Mouse (Mus musculus) retina, adult 2 months (tissue): ENCODE results near the gene Sf1.

Experiments
- DNase-seq: peaks from one replicate; pipeline ENCODE4 v3.0.0-alpha.2; 2012; ENCODE audit warnings: low read depth, low spot score

Sf1 gene

DNA sequence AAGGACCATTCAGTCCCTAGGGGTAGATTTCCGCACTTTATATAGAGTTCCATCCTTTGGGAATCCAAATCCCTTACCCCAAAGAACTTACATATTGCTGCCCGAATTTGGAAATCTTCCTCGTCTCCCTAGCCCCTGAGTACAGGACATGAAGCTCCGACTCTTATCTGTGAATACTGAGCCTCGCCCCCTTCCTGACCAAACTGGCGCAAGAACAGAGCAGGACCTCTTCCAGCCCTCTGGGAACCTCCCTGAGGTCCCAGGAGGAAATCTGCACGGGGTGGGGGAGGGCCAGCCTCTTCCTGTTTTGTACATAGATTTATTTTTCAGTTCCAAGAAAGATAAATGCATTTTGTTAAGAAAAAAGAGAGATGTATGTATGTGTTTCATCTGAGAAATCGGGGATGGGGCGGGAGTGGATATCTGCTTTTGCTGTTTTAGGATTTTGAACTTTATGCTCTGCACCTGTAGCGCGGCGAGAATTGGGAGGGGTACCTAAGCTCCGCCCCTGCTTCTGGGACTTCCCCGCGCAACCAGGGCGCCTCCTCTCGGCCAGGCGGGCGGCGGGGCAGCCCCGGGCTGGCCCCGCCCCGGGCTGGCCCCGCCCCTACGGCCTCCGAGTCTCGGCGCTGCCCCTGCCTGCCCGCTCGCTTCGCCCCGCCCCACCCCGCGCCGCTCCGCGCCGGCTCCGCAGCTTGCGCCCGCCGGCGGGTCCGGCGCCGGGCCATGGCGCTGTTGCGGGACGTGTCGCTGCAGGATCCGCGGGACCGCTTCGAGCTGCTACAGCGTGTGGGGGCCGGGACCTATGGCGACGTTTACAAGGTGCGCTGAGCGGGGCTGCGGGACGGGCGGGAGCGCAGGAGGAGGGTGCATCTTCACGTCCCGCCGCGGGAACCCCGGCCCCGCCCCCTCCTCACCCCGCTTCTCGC lies 22.7 kb upstream of the Sf1 start, which contains the start of gene Map4k2:
TSS of gene Map4k2 (plus strand) at position 612 of the 929 bp plus-strand sequence.
- peak; percentile 56 for DNase-seq

DNA sequence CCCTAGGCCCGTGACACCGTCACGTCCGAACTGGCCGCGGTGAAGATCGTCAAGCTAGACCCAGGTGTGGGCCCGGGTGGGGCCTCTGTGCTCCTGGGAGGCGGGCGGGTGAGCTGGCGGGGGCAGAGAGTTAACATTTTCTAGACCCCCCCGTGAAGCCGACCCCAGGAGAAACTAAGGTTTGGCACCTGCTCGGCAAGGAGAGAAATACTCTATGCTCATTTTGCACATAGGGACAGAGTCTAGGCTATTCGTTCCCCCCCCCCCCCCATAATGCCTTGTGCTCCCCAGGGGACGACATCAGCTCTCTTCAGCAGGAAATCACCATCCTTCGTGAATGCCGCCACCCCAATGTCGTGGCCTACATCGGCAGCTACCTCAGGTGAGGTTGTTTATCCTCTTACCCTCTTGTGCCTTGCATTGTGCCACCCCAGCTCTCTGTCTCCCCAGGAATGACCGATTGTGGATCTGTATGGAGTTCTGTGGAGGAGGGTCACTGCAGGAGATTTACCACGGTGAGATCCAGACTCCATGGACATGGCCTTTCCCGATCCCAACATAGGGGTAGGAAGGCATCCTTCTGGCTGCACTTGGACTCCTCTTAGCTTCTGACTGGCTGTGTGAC lies 21.9 kb upstream of the Sf1 start:
- no peak for DNase-seq

DNA sequence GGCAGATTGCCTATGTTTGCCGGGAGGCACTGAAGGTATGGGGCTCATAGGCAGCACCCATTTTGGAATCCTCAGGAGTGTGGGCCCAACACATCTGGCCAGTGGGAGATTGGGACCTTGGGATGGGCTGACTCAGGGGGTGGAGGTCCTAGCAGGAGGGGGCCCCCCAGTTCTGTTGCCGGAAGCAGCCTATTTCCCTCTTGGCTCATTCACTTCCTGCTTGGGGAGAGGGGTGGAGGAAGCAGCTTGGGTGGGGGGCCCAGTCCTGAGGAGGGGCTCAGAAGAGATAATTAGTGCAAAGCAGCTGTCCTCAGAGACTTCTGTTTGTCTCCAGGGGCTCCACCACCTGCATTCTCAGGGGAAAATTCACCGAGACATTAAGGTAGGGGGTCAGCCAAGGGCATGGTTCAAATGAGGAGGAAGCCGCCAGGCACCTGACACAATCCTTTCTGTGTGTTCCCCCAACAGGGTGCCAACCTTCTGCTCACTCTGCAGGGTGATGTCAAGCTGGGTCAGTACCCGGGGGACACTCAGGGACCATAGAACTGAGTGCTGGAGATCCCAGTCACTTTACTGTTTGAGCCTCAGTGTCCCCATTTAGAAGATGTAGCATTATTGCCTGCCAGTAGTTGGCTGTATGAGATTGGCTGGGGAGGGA lies 21.1 kb upstream of the Sf1 start:
- no peak for DNase-seq

DNA sequence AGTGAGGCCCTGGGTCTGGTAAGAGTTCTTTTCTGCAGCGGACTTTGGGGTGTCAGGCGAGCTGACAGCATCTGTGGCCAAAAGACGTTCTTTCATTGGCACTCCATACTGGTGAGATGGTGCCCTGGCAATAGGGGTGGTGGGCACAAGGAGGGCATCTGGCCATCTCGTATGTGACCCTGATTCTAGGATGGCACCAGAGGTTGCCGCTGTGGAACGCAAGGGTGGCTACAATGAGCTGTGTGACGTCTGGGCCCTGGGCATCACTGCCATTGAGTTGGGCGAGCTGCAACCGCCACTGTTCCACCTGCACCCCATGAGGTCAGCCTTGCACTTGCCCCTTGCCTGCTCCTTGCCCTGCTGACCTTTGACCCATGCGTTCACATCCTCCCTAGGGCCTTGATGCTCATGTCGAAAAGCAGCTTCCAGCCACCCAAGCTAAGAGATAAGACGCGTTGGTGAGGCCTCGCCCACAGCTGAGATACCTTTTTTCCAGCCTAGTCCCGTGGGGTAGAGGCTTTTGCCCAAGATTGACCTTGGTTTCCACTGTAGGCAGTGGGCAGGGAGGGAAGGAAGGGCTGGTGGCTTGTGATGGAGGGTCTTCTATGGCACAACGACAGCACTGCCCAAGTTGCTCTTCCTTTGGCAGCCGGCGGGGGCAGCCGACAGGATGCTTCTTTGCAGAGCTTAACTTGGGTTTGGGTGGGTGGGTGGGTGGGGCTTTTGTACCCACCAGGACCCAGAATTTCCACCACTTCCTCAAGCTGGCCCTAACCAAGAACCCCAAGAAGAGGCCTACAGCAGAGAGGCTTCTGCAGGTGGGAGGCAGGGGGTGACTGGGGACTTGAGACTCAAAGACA lies 20.2 kb upstream of the Sf1 start:
- no peak for DNase-seq

DNA sequence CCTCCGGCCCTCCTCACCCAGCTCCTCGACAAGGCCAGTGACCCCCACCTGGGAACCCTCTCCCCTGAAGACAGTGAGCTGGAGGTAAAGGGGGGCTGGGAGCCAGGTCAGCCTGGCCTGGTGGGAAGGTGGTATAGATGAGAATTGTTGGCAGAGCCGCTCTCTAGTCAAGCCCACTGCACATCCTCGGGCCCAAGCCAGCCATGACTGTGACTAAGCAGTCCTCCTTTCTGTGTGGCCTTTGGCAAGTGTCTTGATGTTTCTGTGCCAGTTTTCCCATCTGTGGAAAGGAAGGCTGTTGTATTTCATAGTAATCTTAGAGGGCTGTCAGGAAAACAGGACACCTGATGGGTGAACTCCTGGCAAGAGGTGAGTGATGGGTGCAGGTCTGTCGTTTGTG lies 19.5 kb upstream of the Sf1 start:
- DNase-seq: no peak

DNA sequence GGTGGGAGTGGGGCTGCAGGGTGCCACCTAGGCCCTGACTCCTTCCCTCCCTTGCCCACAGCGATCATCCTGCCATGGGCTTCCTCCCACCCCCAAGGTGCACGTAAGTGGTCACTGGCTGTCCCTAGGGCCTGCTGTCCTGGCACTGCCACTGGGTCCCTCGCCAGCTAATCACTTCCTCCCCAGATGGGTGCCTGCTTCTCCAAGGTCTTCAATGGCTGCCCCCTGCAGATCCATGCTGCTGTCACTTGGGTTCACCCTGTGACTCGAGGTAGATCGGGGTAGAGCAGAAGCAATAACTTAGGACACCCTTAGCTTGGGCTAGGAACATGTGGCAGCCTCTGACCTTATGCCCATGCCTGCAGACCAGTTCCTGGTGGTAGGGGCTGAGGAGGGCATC lies 17.5 kb upstream of the Sf1 start:
- no peak for DNase-seq

DNA sequence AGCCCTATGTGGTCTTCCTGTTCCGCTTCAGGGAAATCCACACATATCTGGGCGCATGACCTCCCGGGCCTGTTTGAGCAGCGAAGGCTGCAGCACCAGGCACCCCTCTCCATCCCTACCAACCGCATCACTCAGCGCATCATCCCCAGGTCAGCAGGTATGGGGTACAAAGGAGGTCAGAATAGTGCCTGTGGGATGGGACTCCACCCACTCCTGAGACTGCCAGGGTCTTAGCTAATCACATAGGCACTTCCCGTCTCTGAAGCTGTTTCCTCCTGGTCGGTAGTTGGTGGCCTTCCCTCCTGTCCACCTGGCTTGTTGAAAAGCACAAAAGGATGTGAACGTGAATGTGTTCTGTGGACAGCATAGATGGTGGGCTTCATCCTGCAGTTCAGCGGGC lies 16.8 kb upstream of the Sf1 start:
- no peak for DNase-seq

DNA sequence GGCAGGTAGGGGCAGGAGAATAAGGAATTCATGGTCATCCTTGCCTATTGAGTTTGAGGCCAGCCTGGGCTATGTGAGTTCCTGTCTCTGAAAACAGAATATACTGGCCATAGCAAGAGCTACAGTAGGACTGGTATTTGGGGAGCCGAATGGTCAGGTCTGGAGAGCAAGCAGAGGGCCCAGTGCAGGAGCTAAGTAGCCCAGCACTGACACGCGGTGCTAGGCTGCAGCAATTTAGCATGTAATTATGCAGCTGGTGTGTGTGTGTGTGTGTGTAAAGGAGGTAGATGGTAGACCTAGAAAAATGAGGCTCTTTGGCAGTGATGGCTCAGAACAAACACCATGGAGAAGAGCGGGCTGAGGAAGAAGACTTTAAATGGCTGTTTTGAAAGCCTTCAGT lies 15.9 kb upstream of the Sf1 start:
- no peak for DNase-seq

DNA sequence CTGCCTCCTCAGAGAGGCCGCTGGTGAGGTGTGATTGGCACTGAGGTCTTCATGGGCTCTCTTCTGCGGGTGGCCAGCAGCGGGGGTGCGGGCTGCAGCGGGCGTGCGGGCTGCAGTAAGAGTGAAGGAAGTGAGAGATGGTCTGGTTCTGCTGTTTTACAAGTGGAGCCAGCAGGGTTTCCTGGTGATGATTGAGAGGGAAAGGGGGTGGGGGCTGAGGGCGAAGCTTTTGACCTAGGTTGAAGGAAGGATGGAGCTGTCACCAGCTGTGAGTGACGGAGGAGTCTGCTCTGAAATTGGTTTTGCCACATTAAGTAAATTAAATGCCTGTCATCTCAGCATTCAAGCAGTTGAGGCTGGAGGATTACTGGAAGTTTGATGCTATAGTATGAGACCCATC lies 14.8 kb upstream of the Sf1 start:
- no peak for DNase-seq

DNA sequence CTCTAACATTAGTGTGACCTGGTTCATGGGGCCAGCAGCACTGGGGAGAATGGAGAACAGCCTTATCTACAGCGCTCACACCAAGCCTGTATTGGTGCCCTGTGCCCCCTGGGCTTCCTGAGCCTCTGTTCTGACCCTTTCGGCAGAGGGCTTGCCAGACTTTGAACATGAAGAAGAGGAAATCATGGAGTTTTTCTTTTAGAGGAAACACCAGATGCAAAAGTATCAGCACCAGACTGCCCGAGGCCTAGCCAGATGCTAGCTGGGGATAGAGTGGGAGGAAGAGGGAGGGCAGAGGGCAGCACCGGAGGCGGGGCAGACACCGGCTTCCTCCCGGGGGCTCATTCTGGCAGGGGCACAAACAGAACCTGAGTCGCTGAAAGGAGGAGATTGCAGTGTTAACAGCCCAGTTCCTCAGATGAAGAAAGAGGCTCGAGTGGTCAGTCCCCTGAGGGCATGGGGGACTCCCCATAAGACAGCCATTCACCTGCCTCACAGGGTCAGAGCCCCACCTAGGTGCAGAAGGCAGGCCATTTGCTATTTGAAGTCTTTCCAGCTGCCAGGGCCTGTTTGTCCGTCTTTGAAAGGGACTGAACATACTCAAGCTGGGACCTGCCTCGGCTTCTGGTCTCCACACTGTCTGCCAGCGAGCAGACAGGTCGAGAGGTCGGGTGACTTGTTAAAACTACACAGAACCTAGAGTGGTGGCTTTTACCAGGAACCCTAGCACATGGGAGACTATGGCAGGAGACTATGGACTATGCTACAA lies 14.1 kb upstream of the Sf1 start:
- DNase-seq: no peak

DNA sequence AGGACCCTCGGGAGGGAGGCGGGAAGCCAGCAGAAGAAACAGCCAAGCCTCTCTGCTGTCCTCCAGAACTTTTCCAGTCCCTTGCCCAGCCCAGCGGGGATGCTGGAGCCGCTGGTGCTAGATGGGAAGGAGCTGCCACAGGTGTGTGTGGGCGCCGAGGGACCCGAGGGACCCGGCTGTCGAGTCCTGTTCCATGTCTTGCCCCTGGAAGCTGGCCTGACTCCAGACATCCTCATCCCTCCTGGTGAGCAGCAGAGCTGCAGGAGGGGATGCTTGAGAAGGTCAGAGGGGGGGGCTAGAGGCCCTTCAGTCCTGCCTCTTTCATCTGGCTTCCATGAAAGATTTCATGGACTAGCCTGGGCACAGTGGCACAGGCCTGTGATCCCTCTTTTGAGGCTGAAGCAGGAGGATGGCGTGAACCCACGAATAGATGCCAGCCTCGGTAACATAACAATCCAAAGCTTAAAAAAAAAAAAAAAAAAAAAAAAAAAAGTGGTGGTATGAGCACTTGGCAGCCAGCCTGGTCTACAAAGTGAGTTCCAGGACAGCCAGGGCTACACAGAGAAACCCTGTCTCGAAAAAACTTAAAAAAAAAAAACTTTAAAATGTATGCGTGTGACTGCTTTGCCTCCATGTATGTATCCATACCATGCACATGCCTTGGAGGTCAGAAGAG lies 11.9 kb upstream of the Sf1 start:
- no peak for DNase-seq

DNA sequence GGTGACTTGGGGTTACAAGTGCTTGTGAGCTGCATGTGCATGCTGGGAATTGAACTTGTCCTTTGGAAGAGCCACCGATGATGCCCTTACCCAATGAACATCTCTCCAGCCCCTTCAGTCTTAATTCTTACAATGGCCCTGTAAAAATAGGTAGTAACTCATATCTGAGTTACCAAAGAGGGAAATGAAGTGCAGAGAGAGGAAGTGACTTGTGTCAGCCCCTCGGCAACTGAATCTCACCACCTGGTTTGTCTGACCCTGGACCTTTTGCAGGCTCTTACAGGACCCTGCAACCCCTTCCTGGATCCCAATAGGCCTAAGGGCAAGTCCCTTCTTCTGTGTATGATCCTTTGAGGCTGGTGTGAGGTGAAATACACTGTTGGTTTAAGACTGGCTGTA lies 11.4 kb upstream of the Sf1 start:
- no peak for DNase-seq

DNA sequence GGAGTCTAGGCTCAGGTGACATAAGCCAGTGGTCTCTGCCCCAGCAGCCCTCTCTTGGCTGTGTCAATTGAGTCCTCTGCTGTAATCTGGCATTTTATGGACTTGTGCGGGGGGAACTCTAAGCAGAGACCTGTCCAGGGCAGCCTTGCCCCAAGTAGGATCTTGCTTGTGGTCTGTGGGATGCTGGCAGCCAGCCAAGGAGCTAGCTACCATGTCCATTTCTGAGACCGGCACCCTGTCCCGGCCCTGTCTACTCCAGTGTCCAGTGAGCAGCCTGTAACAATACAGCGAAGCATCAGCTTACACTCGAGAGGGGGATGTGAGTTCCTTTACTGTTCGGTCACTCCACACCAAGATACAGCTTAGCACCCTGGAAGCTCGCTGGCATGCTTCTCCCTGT lies 9.5 kb upstream of the Sf1 start:
- no peak for DNase-seq

DNA sequence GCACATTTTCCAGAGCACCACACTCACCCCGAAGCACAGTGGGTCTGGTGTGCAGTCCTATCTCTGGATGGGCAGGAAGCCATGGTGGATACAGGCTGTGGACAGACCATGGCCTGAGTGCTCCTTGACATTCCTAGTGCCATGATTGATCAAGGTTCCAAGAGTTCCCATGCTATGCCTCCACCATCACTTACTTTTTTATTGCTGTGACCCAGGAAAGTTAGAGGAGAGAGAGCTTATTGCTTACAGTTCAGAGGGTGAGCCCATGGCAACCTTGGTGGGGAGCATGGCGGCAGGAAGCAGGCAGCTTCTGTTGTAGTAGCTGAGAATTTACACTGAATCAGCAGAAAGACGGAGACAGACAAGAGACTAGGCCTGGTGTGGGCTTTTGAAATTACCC lies 2.2 kb upstream of the Sf1 start:
- no peak for DNase-seq

DNA sequence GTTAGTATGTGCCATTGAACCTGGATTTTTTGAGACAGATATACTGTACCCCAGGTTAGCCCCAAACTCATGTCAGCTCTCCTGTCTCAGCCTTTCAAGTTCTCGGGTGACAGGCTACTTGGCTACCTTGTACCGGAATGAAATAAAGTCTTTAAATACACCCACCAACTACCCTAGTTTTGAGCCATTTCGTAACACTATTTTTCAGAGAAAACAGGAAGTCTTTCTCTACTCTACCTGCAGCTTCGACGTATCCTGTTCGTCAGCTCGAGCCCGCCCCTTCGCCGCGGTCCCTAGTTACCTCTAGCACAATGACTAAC lies 439 bp upstream of the Sf1 start:
- no peak for DNase-seq

DNA sequence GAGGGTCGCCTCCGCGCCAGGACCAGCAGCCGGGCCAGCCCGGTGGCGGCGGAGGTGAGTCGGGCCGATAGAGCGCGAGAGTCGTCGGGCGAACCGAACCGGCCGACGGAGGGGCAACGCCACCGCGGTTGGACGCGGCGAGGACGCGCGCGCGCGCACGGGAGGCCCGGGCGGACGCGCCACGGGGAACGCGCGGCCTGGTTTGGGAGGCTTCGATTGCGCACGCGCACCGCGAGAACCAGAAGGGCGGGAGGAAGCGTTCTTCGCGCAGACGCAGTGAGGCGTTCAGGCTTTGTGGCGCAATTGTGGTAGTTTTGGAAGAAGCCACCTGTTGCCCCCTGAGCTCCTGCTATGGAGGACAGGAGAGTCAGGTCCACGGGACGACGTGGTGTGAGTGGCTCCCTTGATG lies 831 bp downstream of the Sf1 start:
- peak; percentile 79 for DNase-seq

DNA sequence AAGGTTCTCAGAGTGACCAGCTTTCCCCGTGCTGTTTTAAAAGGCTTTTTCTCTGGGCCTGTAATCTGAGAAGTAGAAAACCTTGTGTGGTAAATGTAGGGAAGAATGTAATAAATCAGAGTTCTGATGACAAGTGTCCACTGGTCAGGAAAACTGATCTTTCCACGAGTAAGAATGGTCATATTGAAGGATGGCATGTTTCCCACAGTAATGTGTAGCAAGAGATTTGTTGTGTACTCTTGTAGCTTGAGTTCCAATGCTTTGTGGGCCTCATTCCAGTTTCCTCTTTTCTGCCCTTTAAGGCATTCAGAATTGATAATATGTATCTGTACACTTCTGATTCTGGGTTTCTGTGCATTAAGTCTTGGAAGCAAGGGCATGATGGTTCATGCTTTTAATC lies 1.4 kb downstream of the Sf1 start:
- no peak for DNase-seq

DNA sequence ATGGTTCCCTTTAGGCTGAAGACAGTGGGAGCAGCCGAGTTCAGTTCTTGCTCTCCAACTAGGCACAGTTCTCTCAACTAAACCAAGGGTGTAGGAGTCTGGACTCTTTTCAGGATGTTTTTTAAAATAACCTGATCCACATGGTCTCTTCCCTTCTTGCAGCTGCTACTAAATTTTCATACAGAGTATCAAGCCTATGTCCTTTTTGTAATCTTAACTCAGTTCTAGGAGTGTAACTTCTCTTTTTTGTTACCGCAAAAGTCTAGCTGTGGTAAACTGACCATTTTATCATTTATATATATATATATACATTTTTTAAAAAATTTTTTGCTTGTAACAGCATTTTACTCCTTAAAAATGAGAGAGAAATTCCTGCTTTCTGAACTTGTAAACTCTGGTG lies 6.7 kb downstream of the Sf1 start:
- no peak for DNase-seq

DNA sequence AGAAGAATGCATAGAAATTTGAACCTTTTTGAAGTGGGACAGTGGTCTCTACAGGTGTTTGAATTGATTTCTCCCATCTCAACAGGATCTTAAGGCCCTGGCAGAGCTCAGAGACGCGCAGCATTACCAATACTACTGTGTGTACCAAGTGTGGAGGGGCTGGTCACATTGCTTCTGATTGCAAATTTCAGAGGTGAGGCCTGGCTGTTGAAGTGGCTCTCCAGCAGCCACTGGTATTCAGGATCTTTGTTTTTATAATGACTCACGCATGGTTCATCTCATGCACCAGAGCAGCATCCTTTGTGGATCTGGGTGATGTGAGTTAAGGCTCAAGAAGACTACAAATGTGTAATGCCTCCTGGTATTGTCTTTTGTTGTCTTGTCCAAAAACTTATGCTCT lies 8.9 kb downstream of the Sf1 start:
- no peak for DNase-seq

DNA sequence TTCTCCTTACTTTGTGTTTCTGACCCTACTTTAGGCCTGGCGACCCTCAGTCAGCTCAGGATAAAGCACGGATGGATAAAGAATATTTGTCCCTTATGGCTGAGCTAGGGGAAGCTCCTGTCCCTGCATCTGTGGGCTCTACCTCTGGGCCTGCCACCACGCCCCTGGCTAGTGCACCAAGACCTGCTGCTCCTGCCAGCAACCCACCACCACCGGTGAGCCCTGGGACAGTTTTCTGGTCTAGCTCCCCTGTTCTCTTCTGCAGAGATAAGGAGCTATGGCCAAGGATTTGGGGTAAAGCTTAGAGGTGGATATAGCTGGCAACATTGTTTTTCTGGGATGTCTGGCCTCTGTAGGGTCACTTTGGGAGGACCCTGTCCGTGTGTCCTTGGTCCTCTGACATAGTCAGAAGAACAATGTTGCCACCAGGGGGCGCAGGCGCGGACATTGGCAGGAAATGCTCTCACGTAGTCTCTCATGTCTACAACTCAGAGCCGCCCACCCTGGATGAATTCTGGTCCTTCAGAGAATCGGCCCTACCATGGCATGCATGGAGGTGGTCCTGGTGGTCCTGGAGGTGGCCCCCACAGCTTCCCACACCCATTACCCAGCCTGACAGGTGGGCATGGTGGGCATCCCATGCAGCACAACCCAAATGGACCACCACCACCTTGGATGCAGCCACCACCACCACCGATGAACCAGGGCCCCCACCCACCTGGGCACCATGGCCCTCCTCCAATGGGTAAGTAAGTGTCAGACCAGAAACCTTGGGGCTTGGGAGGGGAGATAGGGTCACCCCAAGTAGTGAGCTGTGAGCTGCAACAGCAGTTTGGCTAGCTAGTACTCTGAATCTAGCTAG lies 10.3 kb downstream of the Sf1 start:
- peak; percentile 53 for DNase-seq
